Mouse (Mus musculus): ENCODE measurements around the gene Cpne5. TPM values are rescaled to one million over a fixed set of nuclear protein-coding genes. Genes with fewer than 3 reads are reported as not detected.

The Cpne5 gene
- total and polyA plus RNA-seq, 2 experiments from 2014 or later = 3.6 to 8.4 TPM

- ATAC-seq (ENCODE audit: insufficient read depth, low read depth) = no peak
- H3K27me3 ChIP-seq (ENCODE audit: control insufficient read depth, insufficient read depth, low read length) = no peaks in the 10 kb centered on the region
- no peaks in the 10 kb centered on the region for H3K36me3 ChIP-seq (replicated peaks; ENCODE audit: control insufficient read depth, insufficient read depth, low read length)
These were observed 90.7 kb downstream of the Cpne5 start for GRCm38 (mm10) chr17:29147273-29147672.

GRCm38 (mm10) chr17:29145101-29145500 lies 92.9 kb downstream of the Cpne5 start:
- WGBS = 83% methylated on average over 12 of the region's 12 CpGs
- Histone ChIP-seq H3K9ac (replicated peaks; ENCODE audit: low read depth, low read length) (no peak overlapping the region), H3K4me1 (ENCODE audit: control insufficient read depth, insufficient read depth) (peaks cover 4% of the 10 kb centered on the region; the same call in 1 of the 2 replicates), H3K36me3 (replicated peaks; ENCODE audit: control insufficient read depth, insufficient read depth, low read length) (no peaks in the 10 kb centered on the region), H3K27ac (ENCODE audit: low read depth) (no peak overlapping the region), H3K4me2 (ENCODE audit: low read depth, low read length) (no peak overlapping the region), H3K9me3 (replicated peaks; ENCODE audit: control insufficient read depth, low read length) (no peaks in the 10 kb centered on the region), H3K27me3 (ENCODE audit: control insufficient read depth, insufficient read depth, low read length) (no peaks in the 10 kb centered on the region), H3K4me3 (ENCODE audit: low read depth, low read length) (no peak overlapping the region)
- no peak for DNase-seq (ENCODE audit: low spot score)
- TF ChIP-seq CTCF (IDR thresholded peaks at IDR 0.05; ENCODE audit: low read depth) = no peak
- no peak for TF ChIP-seq EP300 (IDR thresholded peaks at IDR 0.05; ENCODE audit: low read depth)
- no peak for ATAC-seq (ENCODE audit: insufficient read depth, low read depth)

More at GRCm38 (mm10) chr17:29147273-29147672, 90.7 kb downstream of the Cpne5 start:
- H3K9me3 ChIP-seq (replicated peaks; ENCODE audit: control insufficient read depth, low read length) = no peaks in the 10 kb centered on the region
- DNase-seq (ENCODE audit: low spot score) = no peak
- no peak overlapping the region for H3K27ac ChIP-seq (ENCODE audit: low read depth)
- TF ChIP-seq EP300 (IDR thresholded peaks at IDR 0.05; ENCODE audit: low read depth) (no peak), CTCF (IDR thresholded peaks at IDR 0.05; ENCODE audit: low read depth) (no peak)
- peaks cover 4% of the 10 kb centered on the region; the same call in 1 of the 2 replicates for H3K4me1 ChIP-seq (ENCODE audit: control insufficient read depth, insufficient read depth)
- no peak overlapping the region for H3K4me2 ChIP-seq (ENCODE audit: low read depth, low read length)
- H3K9ac ChIP-seq (replicated peaks; ENCODE audit: low read depth, low read length) = no peak overlapping the region
- H3K4me3 ChIP-seq (ENCODE audit: low read depth, low read length) = no peak overlapping the region
- 81% methylated on average over 14 of the region's 14 CpGs for WGBS

DNA sequence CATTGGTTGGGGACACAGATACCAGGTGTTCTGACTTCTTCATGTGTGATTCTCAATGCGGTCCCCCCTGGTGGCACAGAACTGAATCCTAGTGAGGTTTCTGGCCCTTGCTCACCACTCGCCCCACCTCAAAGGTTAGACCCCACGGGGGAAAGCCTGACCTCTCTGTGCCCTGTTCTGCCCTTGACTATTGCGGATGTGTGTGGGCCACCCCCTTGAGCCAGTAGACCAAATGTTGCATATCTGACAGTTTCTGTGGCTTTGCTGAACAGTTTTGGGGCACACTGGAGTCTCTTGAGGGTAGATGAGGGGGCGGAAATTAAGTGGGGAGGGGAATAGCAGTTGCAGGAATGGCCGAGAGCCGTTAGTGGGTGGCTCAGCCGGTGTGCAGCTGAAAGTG lies 94.7 kb downstream of the Cpne5 start:
- Histone ChIP-seq H3K4me3 (ENCODE audit: low read depth, low read length) (no peak overlapping the region), H3K9ac (replicated peaks; ENCODE audit: low read depth, low read length) (no peak overlapping the region), H3K27ac (ENCODE audit: low read depth) (no peak overlapping the region), H3K27me3 (ENCODE audit: control insufficient read depth, insufficient read depth, low read length) (no peaks in the 10 kb centered on the region), H3K36me3 (replicated peaks; ENCODE audit: control insufficient read depth, insufficient read depth, low read length) (no peaks in the 10 kb centered on the region), H3K4me1 (ENCODE audit: control insufficient read depth, insufficient read depth) (peaks cover 4% of the 10 kb centered on the region; the same call in 1 of the 2 replicates), H3K9me3 (replicated peaks; ENCODE audit: control insufficient read depth, low read length) (no peaks in the 10 kb centered on the region), H3K4me2 (ENCODE audit: low read depth, low read length) (no peak overlapping the region)
- WGBS = 80% methylated on average over 8 of the region's 8 CpGs
- ATAC-seq (ENCODE audit: insufficient read depth, low read depth) (no peak), DNase-seq (ENCODE audit: low spot score) (no peak)
- TF ChIP-seq CTCF (IDR thresholded peaks at IDR 0.05; ENCODE audit: low read depth) (no peak), EP300 (IDR thresholded peaks at IDR 0.05; ENCODE audit: low read depth) (no peak)

- TF ChIP-seq CTCF (IDR thresholded peaks at IDR 0.05; ENCODE audit: low read depth) (no peak), EP300 (IDR thresholded peaks at IDR 0.05; ENCODE audit: low read depth) (no peak)
- Histone ChIP-seq H3K9ac (replicated peaks; ENCODE audit: low read depth, low read length) (no peak overlapping the region), H3K4me1 (ENCODE audit: control insufficient read depth, insufficient read depth) (no peaks in the 10 kb centered on the region), H3K36me3 (replicated peaks; ENCODE audit: control insufficient read depth, insufficient read depth, low read length) (no peaks in the 10 kb centered on the region), H3K4me3 (ENCODE audit: low read depth, low read length) (no peak overlapping the region), H3K4me2 (ENCODE audit: low read depth, low read length) (no peak overlapping the region), H3K27me3 (ENCODE audit: control insufficient read depth, insufficient read depth, low read length) (no peaks in the 10 kb centered on the region), H3K27ac (ENCODE audit: low read depth) (no peak overlapping the region), H3K9me3 (replicated peaks; ENCODE audit: control insufficient read depth, low read length) (no peaks in the 10 kb centered on the region)
- WGBS = 89% methylated on average over 3 of the region's 3 CpGs
- DNase-seq (ENCODE audit: low spot score) = no peak
- no peak for ATAC-seq (ENCODE audit: insufficient read depth, low read depth)
These were observed 96.4 kb downstream of the Cpne5 start for GRCm38 (mm10) chr17:29141577-29141976.

DNA sequence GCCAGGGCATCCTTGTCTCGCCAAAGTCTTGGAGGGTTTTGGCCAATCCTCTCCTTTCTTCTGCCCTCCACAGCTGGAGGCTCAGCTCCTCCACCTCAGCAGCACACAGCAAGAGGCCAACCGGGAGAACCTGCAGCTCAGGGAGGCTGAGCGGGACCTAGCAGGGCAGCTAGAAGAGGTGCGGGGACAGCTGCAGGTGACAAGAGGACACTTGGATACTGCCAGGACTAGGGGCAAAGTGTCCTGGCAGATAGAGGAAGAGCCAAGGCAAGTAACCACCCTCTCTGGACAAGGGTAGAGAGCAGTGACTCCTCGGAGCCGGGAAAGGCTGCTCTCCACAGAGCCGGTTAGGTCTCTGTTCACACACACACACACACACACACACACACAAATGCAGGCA lies 100.1 kb downstream of the Cpne5 start:
- no peak for DNase-seq (ENCODE audit: low spot score)
- WGBS = 73% methylated on average over 7 of the region's 7 CpGs
- Histone ChIP-seq H3K4me1 (ENCODE audit: control insufficient read depth, insufficient read depth) (peaks cover 6% of the 10 kb centered on the region), H3K9me3 (replicated peaks; ENCODE audit: control insufficient read depth, low read length) (no peaks in the 10 kb centered on the region), H3K4me3 (ENCODE audit: low read depth, low read length) (no peak overlapping the region), H3K27me3 (ENCODE audit: control insufficient read depth, insufficient read depth, low read length) (no peaks in the 10 kb centered on the region), H3K36me3 (replicated peaks; ENCODE audit: control insufficient read depth, insufficient read depth, low read length) (no peaks in the 10 kb centered on the region), H3K4me2 (ENCODE audit: low read depth, low read length) (no peak overlapping the region), H3K27ac (ENCODE audit: low read depth) (no peak overlapping the region), H3K9ac (replicated peaks; ENCODE audit: low read depth, low read length) (no peak overlapping the region)
- TF ChIP-seq CTCF (IDR thresholded peaks at IDR 0.05; ENCODE audit: low read depth) (no peak), EP300 (IDR thresholded peaks at IDR 0.05; ENCODE audit: low read depth) (no peak)
- no peak for ATAC-seq (ENCODE audit: insufficient read depth, low read depth)

DNA sequence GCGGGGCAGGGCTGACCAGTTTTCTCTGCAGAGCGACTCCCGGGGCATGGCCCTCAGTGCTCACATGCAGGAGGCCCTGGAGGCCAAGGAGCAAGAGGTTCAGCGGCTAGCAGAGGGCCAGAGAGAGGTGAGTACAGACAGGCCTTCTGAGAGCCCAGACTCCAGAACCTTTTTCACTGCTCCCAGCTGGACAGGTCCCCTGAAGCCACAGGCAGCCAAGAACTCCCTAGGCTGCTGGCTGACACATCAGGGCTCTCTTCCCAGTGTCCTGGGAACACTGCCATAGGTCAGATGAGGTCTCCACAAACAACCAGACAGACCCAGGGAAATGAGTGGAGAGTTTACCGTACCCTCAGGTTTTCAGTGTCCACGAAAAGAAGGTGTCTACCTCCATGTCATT lies 101.7 kb downstream of the Cpne5 start:
- TF ChIP-seq EP300 (IDR thresholded peaks at IDR 0.05; ENCODE audit: low read depth) (no peak), CTCF (IDR thresholded peaks at IDR 0.05; ENCODE audit: low read depth) (no peak)
- DNase-seq (ENCODE audit: low spot score) = peak; percentile 62
- no peaks in the 10 kb centered on the region; the same call in 1 of the 2 replicates for H3K27me3 ChIP-seq (ENCODE audit: control insufficient read depth, insufficient read depth, low read length)
- peaks cover 6% of the 10 kb centered on the region for H3K4me1 ChIP-seq (ENCODE audit: control insufficient read depth, insufficient read depth)
- H3K9me3 ChIP-seq (replicated peaks; ENCODE audit: control insufficient read depth, low read length) = no peaks in the 10 kb centered on the region
- 63% methylated on average over 6 of the region's 6 CpGs for WGBS
- H3K27ac ChIP-seq (ENCODE audit: low read depth) = no peak overlapping the region
- H3K9ac ChIP-seq (replicated peaks; ENCODE audit: low read depth, low read length) = no peak overlapping the region
- no peaks in the 10 kb centered on the region for H3K36me3 ChIP-seq (replicated peaks; ENCODE audit: control insufficient read depth, insufficient read depth, low read length)
- no peak overlapping the region for H3K4me2 ChIP-seq (ENCODE audit: low read depth, low read length)
- H3K4me3 ChIP-seq (ENCODE audit: low read depth, low read length) = no peak overlapping the region
- ATAC-seq (ENCODE audit: insufficient read depth, low read depth) = peak; percentile 79
